Mouse (Mus musculus) embryo, embryonic 11.5 days (tissue): ENCODE results near the gene Rcn3.

ENCODE experiments used
- DNase-seq: peaks from one replicate; pipeline ENCODE4 v3.0.0-alpha.2; 2012; ENCODE audit warnings: low read depth, low spot score

The Rcn3 gene

GRCm38 (mm10) chr7:45073949-45074348, 18.1 kb downstream of the Rcn3 start:
- DNase-seq: no peak

- no peak for DNase-seq
Measured at GRCm38 (mm10) chr7:45073171-45073707, 18.8 kb downstream of the Rcn3 start.

GRCm38 (mm10) chr7:45072230-45072629, 19.8 kb downstream of the Rcn3 start:
- DNase-seq: no peak

- no peak for DNase-seq
Measured at GRCm38 (mm10) chr7:45069671-45070070, 22.4 kb downstream of the Rcn3 start.

GRCm38 (mm10) chr7:45068000-45068318, 24.1 kb downstream of the Rcn3 start:
- peak; percentile 55 for DNase-seq

- no peak for DNase-seq
Measured at GRCm38 (mm10) chr7:45067190-45067999, 24.6 kb downstream of the Rcn3 start.

- DNase-seq: peak; percentile 94
Measured at GRCm38 (mm10) chr7:45062239-45062835, 29.7 kb downstream of the Rcn3 start, which contains the start of the genes Nosip and Prrg2. Nosip (plus strand) TSS chr7:45062429. Prrg2 (minus strand) TSS chr7:45062677.

- DNase-seq: no peak
Measured at GRCm38 (mm10) chr7:45061532-45062075, 30.4 kb downstream of the Rcn3 start.

GRCm38 (mm10) chr7:45060632-45061122, 31.3 kb downstream of the Rcn3 start:
- no peak for DNase-seq

GRCm38 (mm10) chr7:45058607-45059571, 33.1 kb downstream of the Rcn3 start:
- no peak for DNase-seq

- DNase-seq: no peak
Measured at GRCm38 (mm10) chr7:45056972-45057348, 35.1 kb downstream of the Rcn3 start.

- no peak for DNase-seq
Measured at GRCm38 (mm10) chr7:45056329-45056971, 35.6 kb downstream of the Rcn3 start.

- peak; percentile 93 for DNase-seq
Measured at GRCm38 (mm10) chr7:45053931-45054510, 38.0 kb downstream of the Rcn3 start.

GRCm38 (mm10) chr7:45053117-45053930, 38.7 kb downstream of the Rcn3 start:
- peak; percentile 59 for DNase-seq

GRCm38 (mm10) chr7:45052862-45053116, 39.2 kb downstream of the Rcn3 start, which contains the start of gene Prr12:
Prr12 (minus strand) TSS chr7:45052881.
- DNase-seq: peak; percentile 51

GRCm38 (mm10) chr7:45052181-45052861, 39.7 kb downstream of the Rcn3 start:
- no peak for DNase-seq

GRCm38 (mm10) chr7:45051601-45051974, 40.4 kb downstream of the Rcn3 start:
- no peak for DNase-seq

GRCm38 (mm10) chr7:45050945-45051600, 40.9 kb downstream of the Rcn3 start:
- peak; percentile 77 for DNase-seq
